Mouse (Mus musculus) midbrain, embryonic 15.5 days (tissue): ENCODE measurements at regions not wholly inside any gene's neighbourhood (a gene's known extent, or its start where the extent isn't known, plus 50 kb on each side); places are given as distances from the start of the nearest gene placed in this dataset.

Source experiments
- ATAC-seq: fragments of 200-750 bp; cut with Nextera tagmentation; replicated peaks from 2 replicates; pipeline ENCODE4 v1.8.0; 2017; ENCODE audit warnings: moderate TSS enrichment
- H3K27ac ChIP-seq: fragments of 300-500 bp; sonication (generic); 2 replicates; pipeline ENCODE4 v1.5.1; 2015; ENCODE audit warnings: mild to moderate bottlenecking, inconsistent platforms
- H3K27me3 ChIP-seq: fragments of 300-500 bp; sonication (generic); replicated peaks from 2 replicates; pipeline ENCODE4 v1.6.1; 2015; ENCODE audit warnings: inconsistent platforms
- H3K36me3 ChIP-seq: fragments of 300-500 bp; sonication (generic); replicated peaks from 2 replicates; pipeline ENCODE4 v1.6.1; 2015; ENCODE audit warnings: inconsistent platforms
- H3K4me1 ChIP-seq: fragments of 300-500 bp; sonication (generic); 2 replicates; pipeline ENCODE4 v1.6.1; 2015; ENCODE audit warnings: inconsistent platforms
- H3K4me2 ChIP-seq: fragments of 300-500 bp; sonication (generic); 2 replicates; pipeline ENCODE4 v1.6.1; 2015; ENCODE audit warnings: inconsistent platforms, mild to moderate bottlenecking, moderate library complexity
- H3K4me3 ChIP-seq: fragments of 300-500 bp; sonication (generic); 2 replicates; pipeline ENCODE4 v1.5.1; 2015; ENCODE audit warnings: mild to moderate bottlenecking, inconsistent platforms
- H3K9ac ChIP-seq: fragments of 300-500 bp; sonication (generic); 2 replicates; pipeline ENCODE4 v1.6.1; 2015; ENCODE audit warnings: mild to moderate bottlenecking, inconsistent platforms
- H3K9me3 ChIP-seq: fragments of 300-500 bp; sonication (generic); 2 replicates; pipeline ENCODE4 v1.6.1; 2016; ENCODE audit warnings: inconsistent platforms
- WGBS: fragments of 180-500 bp; shearing (Covaris S2); methylation state at CpG from one replicate; pipeline ENCODE4 v1.1.7; 2015; ENCODE audit warnings: mixed read lengths; 5-methylcytosine and 5-hydroxymethylcytosine counted together

DNA sequence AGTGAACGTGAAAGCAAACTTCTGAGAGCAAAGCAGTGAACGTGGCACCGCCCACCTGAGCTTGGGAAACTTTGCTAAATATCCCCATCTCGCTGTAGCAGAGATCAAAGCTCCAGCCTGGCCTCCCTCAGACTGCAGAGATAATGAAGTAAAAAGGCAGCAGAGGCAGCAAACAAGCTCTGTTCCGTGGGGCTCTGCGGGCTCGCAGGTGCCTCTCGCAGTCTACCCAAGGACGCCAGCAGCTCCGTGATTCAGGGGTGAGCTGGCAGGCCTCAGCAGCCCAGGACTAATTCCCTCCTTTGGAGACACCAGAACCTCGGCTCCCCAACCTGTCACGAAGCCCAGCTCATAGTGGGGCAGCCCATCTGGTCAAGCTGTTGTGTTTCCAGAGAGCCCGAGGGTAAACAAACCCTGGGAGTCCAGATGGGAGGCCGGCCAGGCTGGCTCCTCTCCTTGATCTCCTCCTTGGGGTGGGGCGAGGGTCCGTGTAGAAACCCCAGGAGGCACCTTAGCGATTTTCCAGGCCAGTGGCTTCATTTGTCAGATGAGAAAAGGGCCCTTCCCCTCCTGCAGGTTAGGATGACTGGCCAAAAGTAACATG, 182.7 kb downstream of the Wdr11 start:
- Histone ChIP-seq H3K4me3 (no peak overlapping the region), H3K9ac (no peak overlapping the region), H3K36me3 (no peaks in the 10 kb centered on the region), H3K9me3 (no peaks in the 10 kb centered on the region), H3K27ac (no peak overlapping the region), H3K27me3 (peaks cover 36% of the 10 kb centered on the region), H3K4me2 (peak overlapping the region; percentile 5; the same call in 1 of the 2 replicates), H3K4me1 (peaks cover 22% of the 10 kb centered on the region)
- 3% methylated on average over 17 of the region's 17 CpGs for WGBS
- no peak for ATAC-seq

DNA sequence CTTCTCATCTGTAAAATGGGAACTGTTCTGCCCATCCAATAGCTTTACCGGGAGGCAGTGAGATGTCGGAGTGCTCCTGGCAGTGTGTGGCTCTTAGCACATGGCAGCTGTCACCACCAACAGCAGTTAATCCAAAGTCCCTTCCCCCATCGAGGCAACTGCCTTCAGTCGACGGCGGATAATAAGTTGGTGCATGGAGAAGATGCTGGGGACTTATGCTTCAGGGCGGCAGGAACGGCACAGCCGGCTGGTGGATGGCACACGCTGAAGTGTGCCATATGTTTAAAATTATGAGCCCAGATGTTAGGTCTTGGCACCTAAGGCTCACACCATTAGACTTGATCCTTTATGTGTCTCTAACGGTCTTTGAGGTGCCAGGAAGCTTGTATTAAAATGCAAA, 183.5 kb downstream of the Wdr11 start:
- Histone ChIP-seq H3K27me3 (peaks cover 42% of the 10 kb centered on the region), H3K27ac (no peak overlapping the region), H3K36me3 (no peaks in the 10 kb centered on the region), H3K9ac (no peak overlapping the region), H3K4me2 (no peak overlapping the region), H3K4me3 (no peak overlapping the region), H3K4me1 (peaks cover 26% of the 10 kb centered on the region), H3K9me3 (no peaks in the 10 kb centered on the region)
- WGBS = 46% methylated on average over 11 of the region's 11 CpGs
- no peak for ATAC-seq

DNA sequence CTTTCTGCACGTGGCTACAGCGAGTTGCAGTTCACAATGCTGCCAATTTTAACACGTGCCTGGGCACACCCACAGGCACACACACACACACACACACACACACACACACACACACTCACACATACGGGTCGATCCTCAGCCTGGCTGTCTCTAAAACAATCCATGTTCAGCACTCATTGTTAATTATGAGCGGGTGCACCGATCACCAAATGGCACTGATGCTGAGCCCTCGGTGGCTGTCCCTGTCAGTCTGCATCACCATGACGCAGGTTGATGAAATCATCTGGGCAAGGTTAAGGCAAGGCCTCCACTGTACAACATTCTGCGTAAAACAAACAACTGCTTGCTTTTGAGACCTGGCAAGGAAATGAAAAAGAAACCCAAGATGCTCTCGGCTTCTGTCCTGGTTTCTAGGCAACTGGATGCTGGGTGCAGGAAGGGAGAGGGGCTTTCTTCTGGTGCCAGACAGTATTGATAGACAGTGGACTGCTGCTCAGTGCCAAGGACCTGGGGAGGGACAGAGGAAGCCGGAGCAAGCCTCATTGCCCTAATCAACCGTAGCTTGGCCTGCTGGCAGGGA, 187.3 kb downstream of the Wdr11 start:
- H3K27me3 ChIP-seq = peaks cover 51% of the 10 kb centered on the region
- no peak overlapping the region for H3K4me3 ChIP-seq
- H3K27ac ChIP-seq = peak overlapping the region; percentile 75
- peaks cover 25% of the 10 kb centered on the region for H3K4me1 ChIP-seq
- WGBS = 12% methylated on average over 13 of the region's 13 CpGs
- H3K9ac ChIP-seq = no peak overlapping the region; the same call in 1 of the 2 replicates
- peak; percentile 89 for ATAC-seq
- H3K4me2 ChIP-seq = peak overlapping the region; percentile 32
- no peaks in the 10 kb centered on the region for H3K9me3 ChIP-seq
- no peaks in the 10 kb centered on the region for H3K36me3 ChIP-seq

DNA sequence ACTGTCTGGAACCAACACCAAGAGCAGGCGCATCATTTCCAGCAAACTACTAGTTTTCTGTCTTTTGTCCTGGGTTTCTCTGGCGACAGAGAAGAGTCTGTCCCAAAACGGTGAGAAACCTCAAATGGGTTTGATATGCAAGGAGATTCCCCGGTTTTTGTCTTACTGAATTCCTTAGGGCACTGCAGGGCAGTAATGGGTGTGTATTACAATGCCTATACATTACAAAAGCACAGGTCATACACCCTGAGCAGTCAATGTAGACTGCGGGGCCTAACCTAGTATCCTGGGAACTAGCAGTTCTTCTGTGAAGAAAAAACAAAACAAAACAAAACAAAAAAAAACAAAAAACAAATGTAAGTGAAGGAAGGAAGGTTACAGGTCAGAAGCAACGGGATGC, 188.3 kb downstream of the Wdr11 start:
- no peak for ATAC-seq
- H3K4me3 ChIP-seq = no peak overlapping the region
- no peaks in the 10 kb centered on the region for H3K9me3 ChIP-seq
- H3K36me3 ChIP-seq = no peaks in the 10 kb centered on the region
- H3K9ac ChIP-seq = no peak overlapping the region
- no peak overlapping the region for H3K4me2 ChIP-seq
- 69% methylated on average over 6 of the region's 6 CpGs for WGBS
- peaks cover 15% of the 10 kb centered on the region for H3K4me1 ChIP-seq
- H3K27me3 ChIP-seq = peaks cover 54% of the 10 kb centered on the region
- no peak overlapping the region for H3K27ac ChIP-seq

DNA sequence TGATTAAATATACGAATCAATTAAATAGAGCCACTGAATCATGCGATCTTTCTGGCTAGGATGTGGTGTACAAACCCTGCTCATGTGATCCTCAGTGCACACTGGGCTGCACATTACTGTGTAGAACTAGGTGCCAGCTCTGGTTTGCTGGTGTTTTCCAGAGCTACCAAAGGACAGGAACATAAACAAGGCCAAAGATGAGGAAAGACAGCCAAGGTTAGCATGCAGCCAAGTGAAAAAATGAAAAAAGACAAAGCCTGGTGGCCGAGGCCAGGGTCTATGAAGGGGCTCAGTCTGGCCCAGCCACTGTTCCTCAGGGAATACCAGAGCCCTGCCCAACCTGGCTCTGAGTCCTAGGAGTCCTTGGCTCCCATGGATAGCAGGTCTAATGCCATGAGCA, 190.1 kb downstream of the Wdr11 start:
- Histone ChIP-seq H3K9ac (no peak overlapping the region), H3K36me3 (no peaks in the 10 kb centered on the region), H3K27me3 (peaks cover 56% of the 10 kb centered on the region), H3K9me3 (no peaks in the 10 kb centered on the region), H3K4me3 (no peak overlapping the region), H3K27ac (no peak overlapping the region), H3K4me1 (peaks cover 15% of the 10 kb centered on the region), H3K4me2 (no peak overlapping the region)
- ATAC-seq = no peak
- 81% methylated on average over 3 of the region's 3 CpGs for whole genome bisulfite sequencing

DNA sequence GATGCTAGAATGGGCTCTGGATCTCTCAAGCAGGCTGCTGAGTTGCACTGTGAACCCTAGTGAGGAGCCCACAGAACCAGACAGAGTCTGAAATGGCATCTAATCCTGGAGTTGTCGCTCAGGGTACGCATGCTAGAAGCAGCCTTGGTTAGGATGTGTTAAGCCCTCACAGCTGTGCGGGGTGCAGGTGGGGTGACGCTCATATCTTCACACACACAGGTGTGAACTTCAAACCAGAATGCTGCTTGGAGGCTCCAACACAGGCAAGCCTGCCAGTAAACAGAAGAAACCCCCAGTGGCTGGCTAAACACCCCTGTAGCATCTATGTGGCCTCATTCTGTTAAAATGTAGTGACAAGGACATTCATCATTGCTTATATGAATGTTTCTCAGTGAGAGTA, 193.3 kb downstream of the Wdr11 start:
- 83% methylated on average over 4 of the region's 4 CpGs for WGBS

DNA sequence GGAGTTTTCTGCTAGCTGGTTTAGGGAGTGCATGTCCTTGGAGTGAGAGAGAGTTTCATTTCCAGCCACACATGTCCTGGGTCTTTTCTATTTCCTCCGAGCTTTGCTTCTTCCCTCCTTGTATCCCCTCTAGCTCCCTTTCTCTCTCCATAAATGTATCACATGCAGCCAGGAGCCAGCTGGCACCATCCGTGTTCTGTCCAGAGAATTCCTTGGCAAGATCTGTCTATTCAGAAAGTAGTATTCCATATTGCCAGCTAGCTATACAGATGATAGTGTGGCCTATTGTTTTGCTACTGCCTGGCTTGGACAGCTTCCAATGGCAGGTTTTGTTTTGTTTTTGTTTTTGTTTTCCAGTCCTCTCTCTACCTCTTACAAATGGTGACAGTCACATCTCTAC, 195.3 kb downstream of the Wdr11 start:
- Histone ChIP-seq H3K27ac (no peak overlapping the region), H3K9ac (no peak overlapping the region), H3K36me3 (no peaks in the 10 kb centered on the region), H3K27me3 (peaks cover 54% of the 10 kb centered on the region), H3K4me2 (no peak overlapping the region), H3K9me3 (no peaks in the 10 kb centered on the region), H3K4me3 (no peak overlapping the region), H3K4me1 (peaks cover 11% of the 10 kb centered on the region)
- ATAC-seq = no peak
- WGBS = 61% methylated on average over 2 of the region's 2 CpGs

More for the DNA sequence above, 193.3 kb downstream of the Wdr11 start:
- no peaks in the 10 kb centered on the region for H3K36me3 ChIP-seq
- peaks cover 9% of the 10 kb centered on the region for H3K4me1 ChIP-seq
- H3K4me3 ChIP-seq = no peak overlapping the region
- no peak overlapping the region for H3K9ac ChIP-seq
- H3K27me3 ChIP-seq = peaks cover 46% of the 10 kb centered on the region
- H3K4me2 ChIP-seq = no peak overlapping the region
- no peak overlapping the region for H3K27ac ChIP-seq
- no peaks in the 10 kb centered on the region for H3K9me3 ChIP-seq
- ATAC-seq = no peak

DNA sequence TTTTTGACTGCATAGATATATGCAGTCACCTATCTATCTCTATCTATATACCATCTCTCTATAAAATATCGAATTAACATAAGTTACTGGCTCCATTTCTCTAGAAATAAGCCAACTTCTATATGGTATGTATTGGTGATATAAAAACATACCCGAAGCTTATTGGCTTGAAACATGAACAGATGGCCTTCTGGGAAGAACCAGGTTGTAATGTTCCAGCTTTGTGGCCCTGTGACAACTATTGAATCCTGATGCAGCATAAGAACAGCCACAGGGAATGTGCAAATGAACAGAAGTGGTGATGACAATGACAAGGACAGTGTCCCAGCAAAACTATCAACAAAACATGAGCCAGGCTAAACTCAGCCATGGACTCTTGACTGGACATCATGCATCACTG, 196.1 kb downstream of the Wdr11 start:
- Histone ChIP-seq H3K4me3 (no peak overlapping the region), H3K36me3 (no peaks in the 10 kb centered on the region), H3K27ac (no peak overlapping the region), H3K4me2 (no peak overlapping the region), H3K4me1 (peaks cover 11% of the 10 kb centered on the region), H3K27me3 (peaks cover 57% of the 10 kb centered on the region), H3K9ac (no peak overlapping the region), H3K9me3 (no peaks in the 10 kb centered on the region)
- WGBS = 79% methylated on average over 2 of the region's 2 CpGs
- no peak for ATAC-seq

DNA sequence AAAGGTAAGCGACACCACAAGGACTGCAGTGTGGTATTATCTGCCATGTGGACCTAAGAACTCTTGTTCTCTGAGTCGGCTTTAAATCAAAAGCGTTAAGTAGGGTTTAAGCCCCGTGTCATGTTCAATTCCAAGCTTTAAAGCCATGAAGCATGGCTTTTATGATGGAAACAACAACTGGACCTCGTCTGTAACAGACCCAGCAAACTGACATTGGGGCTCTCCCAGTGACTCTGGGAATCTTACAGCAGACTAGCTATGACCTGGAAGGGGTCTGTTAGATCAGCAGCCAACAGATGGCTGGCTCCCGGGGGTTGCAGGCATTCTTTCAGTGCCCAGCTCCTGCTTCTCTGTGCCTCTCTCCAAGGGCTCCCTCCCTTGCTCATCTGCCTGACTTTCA, 197.8 kb downstream of the Wdr11 start:
- Histone ChIP-seq H3K9ac (no peak overlapping the region), H3K4me2 (no peak overlapping the region), H3K4me1 (peaks cover 11% of the 10 kb centered on the region), H3K4me3 (no peak overlapping the region), H3K9me3 (no peaks in the 10 kb centered on the region), H3K36me3 (no peaks in the 10 kb centered on the region), H3K27me3 (peaks cover 49% of the 10 kb centered on the region), H3K27ac (no peak overlapping the region)
- ATAC-seq = no peak
- WGBS = 13% methylated on average over 6 of the region's 6 CpGs

DNA sequence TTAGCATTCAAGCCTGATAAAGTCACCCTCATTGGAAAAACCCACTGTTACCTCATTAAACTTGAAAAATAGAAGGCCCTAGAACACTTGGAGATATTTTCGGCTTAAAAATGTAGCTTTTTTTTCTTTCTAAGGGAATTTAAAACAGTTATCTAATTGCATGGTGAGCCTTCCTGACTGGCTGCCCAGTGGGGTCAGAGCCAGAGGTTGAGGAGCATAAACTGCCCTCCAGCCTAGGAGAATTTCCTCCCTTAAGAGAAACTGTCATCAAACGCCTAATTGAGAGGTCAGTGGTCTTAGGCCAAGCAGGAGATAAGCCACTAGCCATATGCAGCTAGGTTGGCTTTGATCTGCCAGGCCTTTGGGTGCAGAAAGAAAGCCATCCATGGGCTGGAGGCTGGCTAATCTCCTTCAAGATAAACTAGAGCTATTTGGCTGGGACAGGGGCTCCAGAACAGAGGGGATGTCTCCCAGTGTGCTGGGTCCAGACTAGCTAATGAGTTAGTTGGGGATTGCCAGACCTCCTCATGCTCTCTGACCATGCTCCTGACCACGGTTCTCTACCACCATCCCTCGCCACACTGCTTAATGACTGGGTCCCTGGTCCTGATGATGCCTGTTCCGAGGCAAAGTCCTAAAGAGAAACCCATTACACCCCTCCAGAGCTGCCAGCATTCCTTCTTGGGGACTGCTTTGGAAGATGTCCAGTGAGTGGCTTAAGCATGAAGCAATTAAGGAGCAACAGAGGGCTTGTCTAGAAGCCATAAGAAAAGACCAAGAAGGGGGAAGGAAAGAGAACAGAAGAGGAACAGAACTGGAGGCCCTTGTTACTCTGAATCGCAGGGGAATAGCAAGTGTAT, 199.2 kb downstream of the Wdr11 start:
- Histone ChIP-seq H3K27me3 (peaks cover 46% of the 10 kb centered on the region), H3K4me1 (peaks cover 11% of the 10 kb centered on the region), H3K9ac (no peak overlapping the region), H3K36me3 (no peaks in the 10 kb centered on the region), H3K4me2 (no peak overlapping the region), H3K9me3 (no peaks in the 10 kb centered on the region), H3K27ac (no peak overlapping the region), H3K4me3 (no peak overlapping the region)
- no peak for ATAC-seq
- 68% methylated on average over 6 of the region's 6 CpGs for WGBS

DNA sequence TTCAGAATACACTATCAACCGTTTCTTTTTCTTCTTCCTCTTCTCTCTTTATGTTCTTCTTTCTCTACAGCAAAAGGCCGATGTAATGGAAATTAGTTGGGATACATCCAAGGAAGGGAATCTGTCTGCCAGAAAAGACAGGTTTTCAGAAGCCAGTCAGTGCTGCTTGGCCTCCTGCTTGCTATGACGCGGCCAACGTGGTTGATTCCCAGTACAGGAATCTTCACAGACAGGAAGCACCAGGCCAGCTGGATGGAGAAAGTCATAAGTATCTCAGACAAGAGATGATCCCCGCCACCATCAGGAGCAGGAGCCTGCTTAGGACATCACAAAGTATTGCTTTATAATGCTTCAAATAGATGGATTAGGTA, 199.8 kb downstream of the Wdr11 start:
- H3K27me3 ChIP-seq = peaks cover 43% of the 10 kb centered on the region

DNA sequence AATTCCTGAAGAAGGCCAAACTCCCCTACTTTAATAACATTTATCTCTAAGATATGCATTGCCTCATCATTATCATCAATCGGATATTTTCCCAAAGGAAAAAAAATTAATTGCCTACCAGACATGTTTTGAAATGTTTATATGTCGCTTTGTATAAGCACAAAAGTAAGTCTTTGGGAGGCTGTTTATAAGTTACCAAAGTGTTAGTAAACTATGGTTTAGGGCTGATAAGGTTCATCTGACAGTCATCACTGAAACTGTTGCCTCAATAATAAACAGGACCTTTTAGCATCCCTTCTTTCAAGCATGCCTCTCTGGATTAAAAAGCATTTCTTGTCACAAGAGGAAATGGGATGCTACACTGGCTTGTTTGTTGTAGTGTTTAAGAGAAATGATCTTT, 202.1 kb downstream of the Wdr11 start:
- ATAC-seq = no peak
- H3K27me3 ChIP-seq = peaks cover 43% of the 10 kb centered on the region
- no peak overlapping the region for H3K27ac ChIP-seq
- H3K9me3 ChIP-seq = no peaks in the 10 kb centered on the region
- no peak overlapping the region for H3K4me3 ChIP-seq
- 94% methylated on average over 2 of the region's 2 CpGs for WGBS
- H3K36me3 ChIP-seq = no peaks in the 10 kb centered on the region
- no peak overlapping the region for H3K4me2 ChIP-seq
- peaks cover 11% of the 10 kb centered on the region for H3K4me1 ChIP-seq
- H3K9ac ChIP-seq = no peak overlapping the region

More for the DNA sequence above, 199.8 kb downstream of the Wdr11 start:
- Histone ChIP-seq H3K4me1 (peaks cover 11% of the 10 kb centered on the region), H3K9ac (no peak overlapping the region), H3K36me3 (no peaks in the 10 kb centered on the region), H3K4me3 (no peak overlapping the region), H3K4me2 (no peak overlapping the region), H3K27ac (no peak overlapping the region), H3K9me3 (no peaks in the 10 kb centered on the region)
- no peak for ATAC-seq
- 82% methylated on average over 6 of the region's 6 CpGs for WGBS
